In the genomic region with DNA sequence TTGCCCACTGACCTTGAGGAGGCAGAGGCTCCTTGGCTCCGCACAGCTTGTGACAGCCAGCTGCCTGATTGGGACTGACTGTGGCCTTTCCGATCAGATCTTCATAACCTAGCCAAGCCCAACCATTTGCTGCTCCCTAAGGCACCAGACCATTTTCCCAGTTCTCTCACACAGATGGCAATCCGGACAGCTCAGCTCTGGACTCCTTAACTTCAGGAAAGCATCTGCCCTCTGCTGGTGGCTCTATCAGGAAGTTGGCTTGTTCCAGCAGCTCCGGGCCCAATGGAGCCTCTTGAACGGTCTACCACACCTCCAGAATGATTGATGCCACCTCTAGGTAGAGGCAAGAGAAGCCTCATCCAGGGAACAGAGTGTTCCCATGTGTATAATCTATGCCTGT, we compare ENCODE assay signal across 8 mouse cellular contexts. TPM values are rescaled to one million over a fixed set of nuclear protein-coding genes. Genes with fewer than 3 reads are reported as not detected.
A peak's percentile ranks its signal among the peaks of the same experiment; 100 is the strongest.
DNase-seq lines count a peak whose midpoint lies in the region; ATAC-seq lines count a peak whose summit lies in the region.

No protein-coding gene starts in this region.

- H3K9ac ChIP-seq in embryonic facial prominence, embryonic 14.5 days (ENCODE audit: low read depth, low read length), result no peak overlapping the region
- no peak overlapping the region for H3K9ac ChIP-seq in lung, embryonic 16.5 days (ENCODE audit: low read length)

- ATAC-seq in embryonic facial prominence, embryonic 14.5 days (ENCODE audit: low read depth), result peak; percentile 82
- peak; percentile 81 for ATAC-seq in lung, embryonic 16.5 days (ENCODE audit: low read depth)
- no peak for ATAC-seq in activated CD4-positive, CD25-positive, alpha-beta regulatory T cell, adult 4 months

- H3K4me1 ChIP-seq in embryonic facial prominence, embryonic 14.5 days (ENCODE audit: control insufficient read depth, insufficient read depth, low read length), result no peaks in the 10 kb centered on the region
- H3K4me1 ChIP-seq in lung, embryonic 16.5 days (replicated peaks; ENCODE audit: control insufficient read depth, insufficient read depth, low read length), result 0 out of 2 replicates have a peak, but pooled peaks cover 2% of the 10 kb centered on the region

- H3K36me3 ChIP-seq in embryonic facial prominence, embryonic 14.5 days (ENCODE audit: control insufficient read depth, insufficient read depth, low read length), result no peaks in the 10 kb centered on the region
- H3K36me3 ChIP-seq in lung, embryonic 16.5 days (ENCODE audit: control insufficient read depth, insufficient read depth, low read length), result no peaks in the 10 kb centered on the region

- H3K4me2 ChIP-seq in embryonic facial prominence, embryonic 14.5 days (ENCODE audit: low read depth, low read length), result no peak overlapping the region
- H3K4me2 ChIP-seq in lung, embryonic 16.5 days (ENCODE audit: low read depth, low read length), result no peak overlapping the region

- intact Hi-C loops in heart, postnatal 14 days (cut with DNase I), result loop anchor here (2.0 kb wide), 1 partner anchor 253 kb away; no protein-coding TSS in a partner anchor

- 20% methylated on average over 5 of the region's 5 CpGs for WGBS in embryonic facial prominence, embryonic 14.5 days
- 12% methylated on average over 5 of the region's 5 CpGs for WGBS in lung, embryonic 16.5 days

- no peaks in the 10 kb centered on the region for H3K27me3 ChIP-seq in embryonic facial prominence, embryonic 14.5 days (replicated peaks; ENCODE audit: control insufficient read depth, insufficient read depth, low read length)
- H3K27me3 ChIP-seq in lung, embryonic 16.5 days (ENCODE audit: control insufficient read depth, insufficient read depth, low read depth, low read length), result no peaks in the 10 kb centered on the region

- DNase-seq in urinary bladder, postnatal 14 days (ENCODE audit: low spot score), result peak; percentile 80
- no peak for DNase-seq in urinary bladder, adult 2 months (ENCODE audit: low spot score)
- peak; percentile 91 for DNase-seq in embryonic facial prominence, embryonic 14.5 days (ENCODE audit: low spot score)
- DNase-seq in heart, postnatal 14 days, result peak; percentile 61 to 77
- peak; percentile 80 for DNase-seq in layer of hippocampus, adult 11-12 months (ENCODE audit: low spot score)
- DNase-seq in right cerebral cortex, postnatal 14 days, result peak; percentile 78

- no peak overlapping the region for H3K4me3 ChIP-seq in embryonic facial prominence, embryonic 14.5 days (ENCODE audit: low read depth, low read length)
- no peak overlapping the region for H3K4me3 ChIP-seq in lung, embryonic 16.5 days (ENCODE audit: low read length)

- no peak overlapping the region for H3K27ac ChIP-seq in embryonic facial prominence, embryonic 14.5 days (replicated peaks; ENCODE audit: low read depth, low read length)
- no peak overlapping the region for H3K27ac ChIP-seq in lung, embryonic 16.5 days (ENCODE audit: low read length)

- H3K9me3 ChIP-seq in embryonic facial prominence, embryonic 14.5 days (ENCODE audit: control insufficient read depth, low read length), result no peaks in the 10 kb centered on the region
- H3K9me3 ChIP-seq in lung, embryonic 16.5 days (ENCODE audit: control insufficient read depth, low read length), result no peaks in the 10 kb centered on the region

RNA-seq across cellular contexts. Expression of a gene that starts 21.6 kb away (rescaled TPM):
- polyA plus RNA-seq in urinary bladder, adult 2 months (2012; rRNA removed), result 26.4 and 29.9 TPM in 2 replicates
- polyA plus RNA-seq in embryonic facial prominence, embryonic 14.5 days (2014; fragmentation: Nextera tagmentation; extraction: Ambion mirVana), result 50.9 and 51.7 TPM in 2 replicates
- 1 to 10 TPM; 9.5 to 9.8 TPM for total RNA-seq in heart, postnatal 14 days (2021)
- 34.5 and 38.3 TPM in 2 replicates for polyA plus RNA-seq in lung, embryonic 16.5 days (2015; fragmentation: Nextera tagmentation; extraction: Ambion mirVana)
- 10 to 100 TPM in 1 of 2 experiments, 1 to 10 TPM in 1; 7.7 to 12.4 TPM for polyA plus RNA-seq in activated CD4-positive, CD25-positive, alpha-beta regulatory T cell, adult 4 months (2017; shearing (Covaris generic))
